Mouse (Mus musculus) Patski (cell line): ENCODE results near the gene Ttc13. TPM values are rescaled to one million over a fixed set of nuclear protein-coding genes. Genes with fewer than 3 reads are reported as not detected.

ENCODE experiments used
- ATAC-seq: fragments of 100-300 bp; one replicate; pipeline ENCODE4 v1.8.0; 2021
- CTCF ChIA-PET: fragments of 350-600 bp; sonication (Branson Sonifier 250); formaldehyde crosslinking; loops from one replicate; lab custom pipeline; 2022; ENCODE audit warnings: inconsistent platforms; lab: Charles Lee
- POLR2A ChIA-PET: fragments of 350-600 bp; sonication (Branson Sonifier 250); formaldehyde crosslinking; loops from one replicate; lab custom pipeline; 2022; ENCODE audit warnings: antibody characterized with exemption, inconsistent platforms; lab: Charles Lee
- DNase-seq: peaks from one replicate; pipeline ENCODE4 v3.0.0-alpha.2; 2011; ENCODE audit warnings: low read depth, low spot score
- H3K27me3 ChIP-seq: fragments of 371-371 bp; one replicate; pipeline ENCODE4 v1.5.1; 2021
- CTCF ChIP-seq: fragments of 100-300 bp; IDR thresholded peaks from one replicate; pipeline ENCODE4 v1.5.1; 2021
- in situ Hi-C: fragments of 300-500 bp; cut with MboI; formaldehyde crosslinking; loops from 3 replicates; pipeline ENCODE4 v1.11.1; 2018; ENCODE audit warnings: low pct_unique_long_range_greater_than_20kb, mixed read lengths
- polyA plus RNA-seq: library from polyadenylated mRNA; unstranded; gene quantifications from one replicate; pipeline ENCODE4 v1.2.3, GENCODE M21; 2021

Ttc13 gene
- polyA plus RNA-seq = 77.7 TPM

- TF ChIP-seq CTCF = no peak
- ChIA-PET POLR2A (interaction anchor here (1.1 kb wide), 1 partner anchor 70 kb away, joined by 3 read pairs; no protein-coding TSS in a partner anchor), CTCF (no interaction called here)
- in situ Hi-C loops = no loop called here
- peak; percentile 92 for DNase-seq
- ATAC-seq = peak; percentile 92
- no peaks in the 10 kb centered on the region for H3K27me3 ChIP-seq
Observed at GRCm38 (mm10) chr8:124721862-124722515, at the start of gene Ttc13, which contains the start of gene Arv1. TSS of gene Ttc13 (minus strand) at chr8:124721983. TSS of gene Arv1 (plus strand) at chr8:124722139.

DNA sequence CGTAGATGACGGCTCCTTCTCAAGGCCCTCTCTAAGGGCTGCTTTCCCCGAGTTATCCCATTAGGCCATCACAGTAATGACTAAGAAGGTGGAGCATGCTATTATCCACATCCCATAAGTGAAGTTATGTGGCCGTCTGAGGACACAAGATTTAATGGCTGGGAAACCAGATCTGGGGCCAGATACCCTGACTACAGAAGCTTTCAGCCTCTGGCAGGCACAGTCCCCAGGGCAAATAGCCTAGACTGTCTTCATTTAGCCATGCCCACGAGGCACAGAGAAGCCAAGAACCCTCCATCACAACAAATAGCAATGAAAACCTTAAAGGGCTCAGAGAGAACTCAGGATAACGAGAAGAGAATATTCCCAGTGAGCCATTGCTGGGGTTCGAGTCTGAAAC is 41.3 kb upstream of the Ttc13 start:
- in situ Hi-C loops = no loop called here

GRCm38 (mm10) chr8:124758544-124758943 is 36.8 kb upstream of the Ttc13 start:
- CTCF ChIA-PET = interaction anchor here (0.7 to 1.6 kb wide), 8 partner anchors 10 to 73 kb away, joined by 3 to 5 read pairs (median 4); no protein-coding TSS in a partner anchor
- in situ Hi-C loops = no loop called here
- peaks cover 12% of the 10 kb centered on the region for H3K27me3 ChIP-seq
- no peak for ATAC-seq
- peak; percentile 79 for TF ChIP-seq CTCF
- POLR2A ChIA-PET = no interaction called here
- DNase-seq = no peak

More for the DNA sequence above, 41.3 kb upstream of the Ttc13 start:
- POLR2A ChIA-PET = interaction anchor here (0.6 kb wide), 1 partner anchor 1276 kb away, joined by 3 read pairs; no protein-coding TSS in a partner anchor
- CTCF ChIA-PET = no interaction called here
- DNase-seq (no peak), ATAC-seq (no peak)
- no peak for TF ChIP-seq CTCF
- peaks cover 19% of the 10 kb centered on the region for H3K27me3 ChIP-seq

- no peak for TF ChIP-seq CTCF
- H3K27me3 ChIP-seq = peaks cover 8% of the 10 kb centered on the region
- POLR2A ChIA-PET = no interaction called here
- in situ Hi-C loops = no loop called here
- ATAC-seq (no peak), DNase-seq (no peak)
- CTCF ChIA-PET = no interaction called here
Observed at GRCm38 (mm10) chr8:124756601-124757000, 34.8 kb upstream of the Ttc13 start.

GRCm38 (mm10) chr8:124756153-124756552 is 34.4 kb upstream of the Ttc13 start:
- ChIA-PET CTCF (no interaction called here), POLR2A (no interaction called here)
- DNase-seq (no peak), ATAC-seq (no peak)
- no peak for TF ChIP-seq CTCF
- in situ Hi-C loops = no loop called here
- peaks cover 10% of the 10 kb centered on the region for H3K27me3 ChIP-seq

- ChIA-PET POLR2A (no interaction called here), CTCF (no interaction called here)
- no peak for ATAC-seq
- peaks cover 10% of the 10 kb centered on the region for H3K27me3 ChIP-seq
- no peak for TF ChIP-seq CTCF
- DNase-seq = no peak
- in situ Hi-C loops = no loop called here
Observed at GRCm38 (mm10) chr8:124755481-124755880, 33.7 kb upstream of the Ttc13 start.

DNA sequence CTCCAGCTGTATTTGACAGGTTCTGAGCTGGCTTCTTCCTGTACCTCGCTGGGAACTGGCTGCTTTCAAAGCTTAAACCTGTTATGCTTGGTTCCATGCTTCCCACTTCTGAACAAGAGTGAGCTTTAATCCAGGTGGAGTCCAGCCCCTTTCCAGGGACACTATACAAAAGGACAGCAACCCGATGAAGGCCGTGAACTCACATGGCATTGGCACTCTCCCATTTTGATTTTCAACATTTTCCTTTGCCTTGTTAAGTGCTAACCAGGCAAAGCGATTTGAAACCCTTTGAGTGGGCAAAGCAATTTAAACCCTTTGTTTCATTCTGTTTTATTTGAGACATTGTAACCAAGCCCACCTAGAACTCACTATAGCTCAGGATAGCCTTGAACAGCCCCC is 33.0 kb upstream of the Ttc13 start:
- ChIA-PET CTCF (interaction anchor here (1.4 to 1.5 kb wide), 2 partner anchors 13 to 23 kb away, joined by 4 to 6 read pairs; no protein-coding TSS in a partner anchor), POLR2A (no interaction called here)
- in situ Hi-C loops = no loop called here
- no peak for TF ChIP-seq CTCF
- H3K27me3 ChIP-seq = peaks cover 5% of the 10 kb centered on the region
- DNase-seq = no peak
- ATAC-seq = no peak

DNA sequence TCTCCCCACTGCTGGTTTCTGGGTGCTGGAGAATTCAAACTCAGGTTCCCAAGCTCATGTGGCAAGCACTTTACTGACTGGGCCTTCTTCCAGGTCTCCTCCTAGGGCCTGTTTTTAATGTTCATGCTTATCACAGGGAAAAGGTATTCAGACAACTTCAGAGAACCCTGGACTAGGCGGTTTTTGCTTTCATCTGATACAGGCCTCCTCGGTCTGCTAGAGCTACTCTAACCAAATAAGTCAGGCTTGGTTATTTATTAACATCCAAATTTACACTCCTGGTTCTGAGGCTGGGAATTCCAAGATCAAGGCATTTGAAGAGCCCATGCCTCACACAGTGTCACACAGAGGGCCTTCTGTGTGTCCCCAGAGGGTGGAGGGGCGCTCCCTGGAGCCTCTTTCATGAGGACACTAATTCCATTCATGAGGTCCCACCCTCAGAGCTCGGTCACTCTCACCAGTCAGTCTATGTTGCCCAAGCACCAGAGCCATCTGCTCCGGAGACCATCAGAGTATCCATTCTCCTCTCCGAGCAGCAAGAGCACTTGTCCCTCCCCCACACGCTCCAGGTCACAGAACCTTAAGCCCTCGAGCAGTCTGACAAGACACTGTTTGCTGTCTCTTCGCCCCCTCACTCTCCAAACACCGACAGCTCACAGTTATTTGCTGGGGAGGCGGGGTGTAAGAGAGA is 32.5 kb upstream of the Ttc13 start:
- peaks cover 5% of the 10 kb centered on the region for H3K27me3 ChIP-seq
- in situ Hi-C loops = no loop called here
- CTCF ChIA-PET = interaction anchor here (1.4 to 1.5 kb wide), 3 partner anchors 13 to 23 kb away, joined by 4 to 6 read pairs (median 4); no protein-coding TSS in a partner anchor
- ATAC-seq (peak; percentile 50), DNase-seq (no peak)
- TF ChIP-seq CTCF = no peak
- POLR2A ChIA-PET = interaction anchor here (0.6 kb wide), 1 partner anchor 110 kb away, joined by 3 read pairs; no protein-coding TSS in a partner anchor

DNA sequence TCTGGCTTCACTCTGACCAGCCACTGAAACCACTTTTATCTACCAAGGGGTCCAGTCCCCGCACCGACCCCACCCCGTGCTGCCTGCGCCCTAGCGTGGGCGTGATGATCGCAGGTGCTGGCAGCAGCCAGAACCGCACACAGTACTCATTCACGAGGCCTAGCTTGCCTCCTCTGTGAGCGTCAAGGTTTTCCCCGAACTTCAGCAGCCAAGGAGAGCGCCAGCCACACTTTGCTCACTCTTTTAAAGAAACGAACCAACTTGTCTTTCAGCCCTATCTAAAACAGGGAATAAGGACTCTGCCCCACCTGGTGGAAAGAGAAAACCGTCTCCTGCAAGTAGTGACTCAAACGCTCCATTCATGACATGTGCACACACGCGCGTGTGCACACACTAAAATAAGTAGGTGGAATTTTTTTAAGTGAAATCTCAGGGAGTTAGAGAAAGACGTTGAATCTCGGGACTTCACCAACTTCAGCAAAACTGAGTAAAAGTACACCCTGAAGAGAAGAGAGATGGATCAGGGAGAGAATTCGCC is 30.6 kb upstream of the Ttc13 start:
- ATAC-seq (no peak), DNase-seq (no peak)
- POLR2A ChIA-PET = no interaction called here
- H3K27me3 ChIP-seq = peaks cover 5% of the 10 kb centered on the region
- no peak for TF ChIP-seq CTCF
- CTCF ChIA-PET = no interaction called here
- in situ Hi-C loops = no loop called here

- TF ChIP-seq CTCF = no peak
- ATAC-seq (no peak), DNase-seq (no peak)
- peaks cover 5% of the 10 kb centered on the region for H3K27me3 ChIP-seq
- ChIA-PET POLR2A (interaction anchor here (0.8 kb wide), 1 partner anchor 17 kb away, joined by 3 read pairs; no protein-coding TSS in a partner anchor), CTCF (no interaction called here)
- in situ Hi-C loops = no loop called here
Observed at GRCm38 (mm10) chr8:124751709-124752173, 30.0 kb upstream of the Ttc13 start, which contains the start of gene Fam89a. TSS of gene Fam89a (minus strand) at chr8:124751832.
